Mouse (Mus musculus): ENCODE measurements around the gene Plcb3.

Gene Plcb3

DNA sequence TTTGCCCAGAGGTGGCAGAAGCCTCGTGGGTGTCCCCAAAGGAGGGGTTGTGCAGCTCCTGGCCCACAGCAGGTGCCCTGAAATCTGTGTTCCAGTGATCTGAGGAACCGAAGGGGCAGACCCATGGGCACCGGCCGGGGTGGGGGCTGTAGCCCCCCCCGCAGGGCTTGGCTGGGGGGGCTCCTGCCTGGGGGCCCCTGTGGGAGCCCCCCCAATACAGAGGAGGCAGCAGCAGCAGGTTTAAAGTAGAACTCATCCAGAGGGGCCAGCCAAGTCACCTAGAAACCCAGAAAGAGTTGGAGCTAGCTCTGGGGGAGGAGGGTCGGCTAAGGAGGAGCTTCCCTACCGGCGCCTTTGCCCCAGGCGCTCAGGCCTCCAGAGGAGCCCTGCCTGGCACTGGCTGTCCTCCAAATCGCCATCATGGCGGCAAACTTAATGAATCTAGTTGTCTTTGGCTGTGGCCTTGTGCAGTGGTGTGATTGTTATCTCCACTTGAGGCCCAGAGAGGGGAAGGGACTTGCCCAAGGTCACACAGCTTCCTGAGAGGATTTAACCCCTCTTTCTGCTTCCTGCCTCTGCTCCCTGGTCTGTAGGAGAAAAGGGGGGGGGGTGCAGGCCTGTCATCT is 5.7 kb downstream of the Plcb3 start:
- WGBS: 29% methylated on average over 11 of the region's 11 CpGs

DNA sequence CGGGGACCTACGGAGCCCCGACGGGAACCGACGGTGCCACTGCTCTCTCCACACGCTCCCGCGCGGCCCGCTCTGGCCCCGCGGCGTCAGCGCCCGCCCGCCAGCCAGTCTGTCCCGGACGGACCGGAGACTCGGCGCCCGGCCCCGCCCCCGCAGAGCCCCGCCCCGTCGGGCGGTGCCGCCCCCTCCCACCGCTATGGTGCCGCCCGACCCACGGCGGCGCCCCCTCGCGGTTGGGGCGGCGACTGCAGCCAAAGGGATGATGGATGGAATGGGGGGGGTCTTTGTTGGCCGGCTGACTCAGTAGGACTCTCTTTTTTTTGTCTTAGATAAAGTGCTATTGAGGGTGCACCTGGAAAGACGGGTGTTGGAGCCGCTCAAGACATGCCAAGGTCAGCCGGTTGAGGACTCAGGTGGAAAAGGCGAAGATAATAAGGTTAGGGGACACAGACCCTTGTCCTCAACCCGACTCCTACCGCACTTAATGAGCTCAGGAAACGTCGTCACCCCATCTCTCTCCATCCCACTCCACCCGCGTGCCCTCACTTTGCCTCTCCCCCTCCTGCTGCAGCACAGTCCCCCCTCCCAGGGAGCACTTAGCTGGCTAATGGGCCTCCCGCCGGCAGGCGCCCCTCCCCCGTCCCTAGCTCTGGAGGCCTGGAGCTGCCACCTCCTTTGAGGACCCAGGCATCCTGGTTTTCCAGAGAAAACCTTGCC is 6.4 kb downstream of the Plcb3 start:
- WGBS: 2% methylated on average over 55 of the region's 55 CpGs

DNA sequence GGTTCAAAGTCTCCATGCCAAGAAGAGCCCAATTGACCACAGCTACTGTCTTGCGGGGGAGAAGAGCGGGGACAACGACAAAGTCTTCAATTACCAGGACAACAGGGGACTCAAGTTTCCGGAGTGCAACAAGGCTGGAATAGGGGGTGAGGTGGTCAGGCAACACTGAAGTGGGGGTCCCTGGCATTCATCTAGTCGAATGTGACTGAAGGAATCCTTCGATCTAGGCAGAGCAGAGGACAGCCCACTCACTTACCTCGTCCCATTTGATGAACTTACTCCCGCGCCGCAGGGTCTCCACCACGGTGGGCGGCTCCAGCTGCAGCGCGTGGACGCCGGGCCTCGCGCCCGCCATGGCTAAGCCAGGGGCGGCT is 7.0 kb downstream of the Plcb3 start:
- 9% methylated on average over 20 of the region's 20 CpGs for WGBS

DNA sequence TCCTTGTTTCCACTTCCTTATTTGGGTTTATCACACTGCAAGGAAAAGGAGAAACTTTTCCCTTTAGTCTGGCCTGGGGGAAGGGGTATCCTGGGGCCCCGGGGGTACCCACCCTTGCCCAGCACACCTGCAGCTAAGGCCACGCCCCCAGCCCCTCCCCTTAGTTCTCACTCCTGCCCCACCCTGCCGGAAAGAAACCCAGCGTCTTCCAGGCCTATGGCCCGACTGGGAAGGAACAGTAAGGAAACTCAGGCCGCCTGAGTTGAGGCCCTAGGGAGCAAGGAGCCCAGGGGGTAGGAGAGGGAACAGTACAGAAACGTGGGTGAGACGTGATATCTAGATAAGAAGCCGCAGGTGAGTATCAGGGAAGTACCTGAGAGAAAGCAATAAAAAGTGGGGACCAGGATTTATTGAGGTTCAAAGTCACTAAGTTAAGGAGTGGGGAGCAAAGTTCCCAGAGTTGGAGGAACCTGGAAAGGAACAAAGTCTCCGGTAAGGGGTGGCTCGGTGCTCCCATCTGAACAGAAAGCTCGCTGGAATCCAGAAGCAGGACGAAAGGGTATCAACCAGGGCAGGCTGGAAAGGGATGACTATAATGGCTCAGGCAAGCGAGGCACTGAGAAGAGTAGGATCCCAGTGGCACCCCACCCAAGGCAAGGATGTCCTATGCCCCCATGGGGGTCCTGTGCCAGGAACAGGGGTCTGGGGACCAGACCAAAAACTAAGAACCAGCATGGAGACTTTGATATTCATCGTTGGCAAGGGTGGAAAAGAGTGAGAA is 7.6 kb downstream of the Plcb3 start:
- 40% methylated on average over 15 of the region's 15 CpGs for WGBS

DNA sequence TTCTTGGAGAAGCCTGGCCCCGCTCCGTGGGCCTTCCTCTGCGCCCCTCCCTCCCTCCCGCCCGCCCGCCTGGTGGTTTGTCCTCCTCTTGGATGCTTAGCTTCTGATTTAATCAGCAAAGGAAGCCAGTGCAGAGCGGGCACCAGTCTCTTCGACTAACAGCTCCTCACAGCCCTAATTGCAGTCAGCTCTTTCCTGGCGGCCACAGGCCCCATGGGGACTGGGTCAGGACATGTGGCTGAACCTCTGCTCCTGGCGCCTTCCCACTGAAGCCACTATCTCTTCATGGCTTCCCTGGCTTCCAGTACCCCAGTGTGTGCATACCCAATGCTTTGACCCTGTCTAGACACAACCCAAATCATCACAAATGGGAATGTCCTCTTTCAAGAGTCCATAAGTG is 19.8 kb downstream of the Plcb3 start:
- 89% methylated on average over 10 of the region's 10 CpGs for WGBS

DNA sequence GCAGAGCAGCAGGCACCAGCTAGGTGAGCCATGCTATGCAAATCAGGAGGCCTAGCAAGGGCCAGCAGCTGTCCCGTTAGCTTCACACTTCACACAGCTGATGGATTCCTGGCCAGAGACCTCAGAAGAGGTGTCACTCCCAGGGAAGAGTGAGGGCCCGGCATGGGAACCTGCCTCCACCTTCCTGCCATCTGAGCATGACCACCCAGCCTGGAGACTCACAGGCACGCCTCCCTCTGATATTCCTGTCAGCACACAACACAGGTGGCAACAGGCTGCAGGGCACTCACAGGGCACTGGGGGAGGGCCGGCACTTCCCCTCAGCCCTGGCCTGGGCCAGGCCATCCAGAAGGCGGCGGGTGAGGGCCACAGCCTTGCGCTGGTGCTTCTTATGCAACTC is 20.8 kb downstream of the Plcb3 start:
- 89% methylated on average over 7 of the region's 7 CpGs for WGBS

DNA sequence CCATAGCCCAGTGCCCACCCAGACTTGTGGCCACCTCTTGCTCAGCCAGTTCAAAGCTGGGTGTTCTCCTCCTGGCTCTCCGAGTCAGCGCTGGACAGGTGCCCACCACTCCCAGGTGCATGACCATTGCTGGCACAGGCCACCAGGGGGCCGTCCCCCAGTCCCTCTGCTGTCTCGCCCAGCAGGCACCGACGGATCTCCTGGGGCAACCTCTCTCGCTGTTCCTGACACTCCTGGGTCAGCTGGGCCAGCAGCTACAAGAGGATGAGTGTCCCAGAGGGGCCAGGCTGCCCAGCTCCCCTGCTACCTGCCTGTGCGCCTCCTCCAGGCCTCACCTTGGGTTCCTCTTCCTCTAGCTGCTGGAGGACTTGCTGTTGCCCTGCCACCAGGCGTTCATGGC is 22.2 kb downstream of the Plcb3 start:
- WGBS: 56% methylated on average over 9 of the region's 9 CpGs

DNA sequence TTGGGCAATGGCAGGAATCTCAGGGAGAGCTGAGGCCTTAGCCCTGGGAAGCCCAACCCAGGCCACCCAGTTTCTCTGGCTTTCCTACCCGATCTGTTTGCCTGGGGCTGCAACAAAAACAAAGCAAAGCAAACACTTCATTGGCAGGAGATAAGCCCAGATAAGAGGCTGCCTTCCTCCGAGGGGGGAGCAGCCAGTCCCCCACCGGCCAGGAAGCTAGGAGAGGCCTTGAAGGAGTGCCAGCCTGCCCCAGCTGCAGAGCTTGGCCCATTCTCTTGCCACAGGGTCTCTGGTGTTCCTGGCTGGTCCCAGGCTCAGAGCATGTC is 23.6 kb downstream of the Plcb3 start:
- WGBS: 12% methylated on average over 3 of the region's 3 CpGs

DNA sequence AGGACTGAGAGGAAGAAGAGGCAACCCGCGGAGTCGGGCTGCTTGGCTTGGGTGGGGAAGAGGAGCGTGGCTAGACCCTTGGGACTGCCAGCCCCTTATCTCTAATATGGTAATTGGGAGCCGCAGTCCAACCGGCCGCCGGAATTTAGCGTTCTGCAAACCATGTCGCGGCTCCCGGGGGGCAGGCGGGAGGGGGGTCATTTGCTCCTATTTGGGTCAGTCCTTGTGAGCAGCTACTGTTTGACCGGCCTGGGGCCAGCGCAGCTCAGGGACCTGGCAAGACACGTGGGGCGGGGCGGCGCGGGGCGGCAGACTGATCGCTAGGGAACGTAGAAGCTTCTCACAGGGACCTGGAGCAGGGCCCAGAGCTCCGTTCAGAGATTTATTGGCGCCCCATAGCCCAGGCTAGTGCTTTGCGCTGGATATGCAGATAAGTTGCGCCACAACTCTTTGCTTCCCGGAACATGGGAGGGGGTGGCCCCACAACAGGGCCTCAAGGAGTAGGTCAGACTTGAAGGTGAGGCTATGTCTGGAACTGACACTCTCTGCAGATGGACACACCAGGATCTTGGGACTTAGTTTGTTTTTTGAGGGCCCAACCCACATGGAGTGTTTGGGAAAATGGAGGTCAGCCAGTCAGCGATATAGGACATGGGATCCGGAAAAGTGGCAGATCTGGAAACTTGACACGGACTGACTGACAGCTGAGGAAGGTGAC is 24.1 kb downstream of the Plcb3 start:
- 3% methylated on average over 31 of the region's 31 CpGs for WGBS

DNA sequence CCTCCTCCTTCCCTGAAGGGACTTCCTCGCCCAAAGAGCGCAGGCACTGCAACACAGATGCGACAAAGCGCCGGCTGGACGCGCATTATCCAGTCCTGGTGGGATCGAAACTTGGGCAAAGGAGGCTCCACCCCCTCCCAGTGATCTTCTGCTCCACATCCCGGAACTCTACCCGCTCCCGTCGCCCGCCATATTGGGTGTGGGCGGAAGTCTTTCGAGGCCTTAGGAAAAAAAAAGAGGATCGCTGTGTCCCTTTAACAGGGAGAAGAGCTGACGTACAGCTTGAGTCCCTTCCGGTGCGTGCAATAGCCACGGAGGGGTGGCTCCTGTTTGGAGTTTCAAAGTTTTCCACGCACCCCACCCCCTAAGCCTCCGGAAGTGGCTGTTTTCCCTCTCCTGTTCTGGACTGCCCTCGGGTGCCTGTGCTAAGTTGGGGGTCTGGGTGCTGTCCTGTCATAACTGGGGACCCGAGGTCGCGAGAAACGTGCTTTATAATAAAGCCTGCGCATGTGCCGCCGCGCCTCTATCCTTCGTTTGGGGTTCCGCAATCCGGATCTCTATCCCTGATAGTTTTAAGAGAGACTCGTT is 24.8 kb downstream of the Plcb3 start:
- under 1% methylated on average over 35 of the region's 35 CpGs for WGBS

DNA sequence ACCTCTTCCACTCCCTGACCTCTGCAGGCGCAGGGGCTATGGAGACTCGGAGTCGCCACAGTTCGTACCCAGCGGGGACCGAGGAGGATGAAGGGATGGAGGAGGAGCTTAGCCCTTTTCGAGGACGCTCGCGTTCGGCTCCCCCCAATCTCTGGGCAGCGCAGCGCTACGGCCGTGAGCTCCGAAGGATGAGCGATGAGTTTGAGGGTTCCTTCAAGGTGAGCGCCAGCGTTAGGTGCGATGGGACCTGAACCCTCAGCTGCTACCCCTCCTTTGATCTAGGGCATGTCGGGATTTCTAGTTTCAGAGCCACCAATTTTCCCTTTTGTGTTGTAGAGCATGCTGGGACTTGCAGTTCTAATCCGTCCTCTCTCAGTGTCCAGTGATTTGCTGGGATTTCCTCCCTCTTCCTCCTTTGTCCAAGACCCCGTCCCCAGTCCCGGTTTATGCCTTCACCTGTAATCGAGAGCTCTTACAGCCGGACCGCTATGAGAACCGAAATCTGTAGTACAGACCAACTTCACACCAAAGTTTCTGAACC is 25.6 kb downstream of the Plcb3 start:
- WGBS: under 1% methylated on average over 28 of the region's 28 CpGs

DNA sequence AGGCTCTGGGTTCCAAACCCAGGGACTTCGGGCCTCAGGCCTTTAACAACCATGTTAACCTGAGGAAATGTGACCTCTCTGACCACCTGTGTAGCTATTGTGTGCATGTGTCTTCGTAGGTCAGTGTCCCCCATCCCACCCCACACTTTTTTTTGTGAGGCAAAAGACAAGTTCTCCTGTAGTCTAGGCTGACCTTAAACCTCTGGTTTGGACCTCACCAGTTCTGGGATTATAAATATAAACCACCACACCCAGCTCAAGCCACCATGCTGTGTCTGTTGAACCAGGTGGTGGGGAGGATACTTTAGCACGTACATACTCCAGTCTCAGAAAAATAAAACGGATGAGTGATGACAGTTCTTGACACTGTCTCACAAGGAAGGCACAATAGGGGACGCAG is 26.3 kb downstream of the Plcb3 start:
- 46% methylated on average over 5 of the region's 5 CpGs for WGBS

DNA sequence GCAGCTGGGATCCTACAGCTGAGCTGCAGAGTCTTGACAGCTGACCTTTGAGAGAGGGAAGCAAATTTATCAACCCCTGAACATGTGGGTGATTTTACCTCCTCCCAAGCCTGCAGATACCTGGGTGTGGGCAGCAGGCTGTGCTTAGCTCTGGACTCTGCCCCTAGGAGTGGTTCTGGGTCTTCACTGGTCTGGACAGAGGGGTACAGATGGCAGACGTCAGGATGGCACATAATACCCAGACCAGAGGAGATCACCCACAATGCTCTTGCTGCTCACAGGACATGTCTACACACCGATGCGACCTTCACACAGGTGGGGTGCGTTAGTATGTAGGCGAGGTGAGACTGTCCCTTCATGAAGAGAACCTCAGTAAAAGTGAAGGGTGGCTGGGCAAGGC is 26.7 kb downstream of the Plcb3 start:
- 94% methylated on average over 5 of the region's 5 CpGs for WGBS

DNA sequence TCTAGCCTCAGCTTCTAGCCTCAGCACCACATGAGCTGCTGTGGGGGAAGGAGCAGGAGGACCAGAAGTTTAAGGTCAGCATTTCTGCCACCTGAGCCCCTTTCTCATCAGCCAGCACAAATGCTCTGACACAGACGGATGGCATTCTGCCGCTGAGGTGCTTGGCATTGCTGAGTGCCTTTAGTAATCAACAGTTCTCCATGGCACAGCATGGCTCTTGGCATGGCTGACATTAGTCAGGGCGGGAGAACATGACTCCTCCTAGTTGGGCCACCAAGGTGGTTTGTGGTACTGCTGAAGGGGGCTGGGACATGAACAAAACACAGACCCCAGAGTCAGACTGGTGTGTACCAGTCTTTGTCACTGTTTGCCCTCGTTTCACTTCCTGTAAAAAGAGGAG is 28.1 kb downstream of the Plcb3 start:
- 64% methylated on average over 4 of the region's 4 CpGs for WGBS

DNA sequence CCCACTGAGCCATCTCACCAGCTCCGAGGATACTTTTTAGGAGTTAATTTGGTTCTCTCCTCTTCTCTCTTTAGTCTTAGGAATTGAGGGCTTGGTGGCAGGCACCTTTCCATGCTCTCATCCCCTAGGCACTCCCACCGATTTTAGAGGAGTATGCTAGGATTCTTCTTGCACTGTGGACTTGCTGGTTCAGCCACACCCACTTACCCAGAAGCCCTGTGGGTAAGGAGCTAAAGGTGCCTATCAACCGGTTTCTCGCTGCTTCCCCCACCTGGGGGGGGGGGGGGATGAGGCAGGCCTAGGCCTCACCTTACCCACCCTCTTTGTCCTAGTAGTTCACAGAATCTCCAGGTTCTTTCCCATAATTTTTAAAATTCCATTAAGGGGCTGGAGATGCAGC is 28.5 kb downstream of the Plcb3 start:
- 62% methylated on average over 4 of the region's 4 CpGs for WGBS

DNA sequence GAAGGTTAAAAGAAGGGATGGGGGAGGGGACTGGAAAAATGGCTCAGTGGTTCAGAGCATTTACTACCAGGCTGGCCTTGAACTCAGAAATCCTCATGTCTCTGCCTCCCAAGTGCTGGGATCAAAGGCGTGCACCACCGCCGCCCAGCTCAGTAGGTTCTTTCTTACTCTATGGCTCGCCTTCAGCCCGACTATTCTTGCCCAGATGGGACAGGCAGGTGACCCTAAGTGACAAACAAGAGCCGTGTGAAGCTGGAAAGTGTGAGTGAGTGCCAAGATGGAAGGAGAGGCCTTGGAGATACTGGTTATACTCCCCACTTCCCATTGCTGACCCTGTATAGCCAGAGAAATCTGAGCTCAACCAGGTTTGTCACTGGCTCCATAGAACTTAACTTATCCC is 32.6 kb downstream of the Plcb3 start:
- 88% methylated on average over 6 of the region's 6 CpGs for WGBS

DNA sequence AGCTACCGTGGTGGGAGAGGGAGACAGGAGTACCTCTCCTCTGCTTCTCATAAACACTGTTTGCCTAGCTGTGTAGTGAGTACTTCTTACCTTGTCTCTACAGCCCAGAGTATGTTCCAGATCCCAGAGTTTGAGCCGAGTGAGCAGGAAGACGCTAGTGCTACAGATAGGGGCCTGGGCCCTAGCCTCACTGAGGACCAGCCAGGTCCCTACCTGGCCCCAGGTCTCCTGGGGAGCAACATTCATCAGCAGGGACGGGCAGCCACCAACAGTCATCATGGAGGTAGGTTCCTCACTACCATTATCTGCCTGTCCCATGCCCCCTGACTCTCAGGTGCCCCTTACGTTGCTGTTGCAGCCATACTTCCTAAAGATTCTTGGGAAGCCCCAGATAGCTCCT is 33.5 kb downstream of the Plcb3 start:
- 26% methylated on average over 5 of the region's 5 CpGs for WGBS

DNA sequence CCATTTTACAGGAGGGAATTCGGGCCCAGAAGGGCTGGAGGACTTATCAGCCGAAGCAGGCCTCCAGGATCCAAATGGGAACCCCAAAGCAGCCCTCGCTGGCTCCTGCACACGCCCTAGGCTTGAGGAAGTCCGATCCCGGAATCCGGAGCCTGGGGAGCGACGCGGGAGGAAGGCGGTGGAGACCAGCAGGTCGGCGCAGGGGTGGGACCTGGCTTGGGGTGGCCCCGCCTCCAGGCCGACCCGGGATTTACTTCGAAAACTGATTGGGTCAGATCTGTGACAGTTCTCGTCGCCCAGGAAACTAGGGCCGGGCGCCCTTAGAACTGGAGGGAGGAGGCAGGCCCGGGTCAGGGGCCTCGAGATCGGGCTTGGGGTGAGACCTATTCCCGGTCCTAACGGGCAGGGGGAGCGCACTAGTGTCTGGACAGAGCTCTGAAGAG is 34.0 kb downstream of the Plcb3 start, which contains the start of gene Gpr137:
Gene Gpr137 (minus strand): TSS at position 232 of the 443 bp plus-strand sequence.
- under 1% methylated on average over 27 of the region's 27 CpGs for WGBS

DNA sequence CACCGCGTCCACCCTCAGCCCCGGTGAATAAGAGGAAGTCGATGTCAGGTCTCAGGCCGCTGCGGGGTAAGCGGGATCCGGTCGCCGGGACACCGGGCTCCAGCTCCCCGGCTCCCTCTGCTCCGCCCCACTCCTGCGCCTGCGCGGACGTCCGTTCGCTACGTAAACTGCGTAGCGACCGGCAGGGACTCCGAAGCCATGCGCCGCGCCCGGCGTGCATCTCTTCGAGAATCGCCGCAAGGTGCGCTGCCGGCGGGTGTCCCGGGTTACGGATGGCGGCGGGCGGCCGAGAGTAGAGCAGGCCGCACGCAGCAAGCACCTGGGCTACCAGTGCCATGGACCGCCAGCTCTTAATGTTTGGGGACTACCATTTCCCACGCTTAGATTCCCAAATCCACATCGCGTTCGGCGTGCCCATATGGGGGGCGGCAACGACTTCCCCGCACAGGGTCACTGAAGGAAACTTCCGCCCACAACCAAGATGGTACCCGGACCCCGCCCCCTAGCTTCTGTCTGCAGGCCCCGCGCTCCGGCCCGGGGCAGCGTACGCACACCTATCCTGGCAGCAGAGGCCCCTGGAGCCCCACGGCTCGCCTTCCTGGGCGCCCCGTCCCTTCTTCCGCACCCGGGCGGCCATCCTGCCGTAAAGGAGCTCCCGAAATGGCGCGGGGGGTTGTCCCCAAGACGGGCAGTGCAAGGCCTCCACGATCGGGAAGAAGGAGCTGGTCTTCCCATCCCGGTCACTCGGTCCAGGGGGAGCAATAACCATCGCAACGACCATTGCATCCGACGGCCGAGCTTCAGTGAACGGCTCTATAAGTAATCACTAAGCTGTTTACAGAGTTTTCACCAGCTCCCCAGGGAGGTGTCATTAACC is 34.7 kb downstream of the Plcb3 start, which contains the start of gene Bad:
Gene Bad (plus strand): TSS at position 490 of the 877 bp plus-strand sequence.
- 1% methylated on average over 83 of the region's 83 CpGs for WGBS
